Mouse (Mus musculus) forebrain, embryonic 12.5 days (tissue): ENCODE data around the gene Slc30a3. TPM values are rescaled to one million over a fixed set of nuclear protein-coding genes. Genes with fewer than 3 reads are reported as not detected.
A peak's percentile ranks its signal among the peaks of the same experiment; 100 is the strongest.

Experiments used
- ATAC-seq: fragments of 200-750 bp; cut with Nextera tagmentation; 2 replicates; pipeline ENCODE4 v1.8.0; 2017; ENCODE audit warnings: moderate TSS enrichment; ENCODE audit not compliant: low FRiP score
- H3K27ac ChIP-seq: fragments of 300-500 bp; sonication (generic); 2 replicates; pipeline ENCODE4 v1.5.1; 2016; ENCODE audit warnings: mild to moderate bottlenecking
- H3K27me3 ChIP-seq: fragments of 300-500 bp; sonication (generic); 2 replicates; pipeline ENCODE4 v1.6.1; 2016; ENCODE audit warnings: mild to moderate bottlenecking
- H3K36me3 ChIP-seq: fragments of 300-500 bp; sonication (generic); replicated peaks from 2 replicates; pipeline ENCODE4 v1.6.1; 2016; ENCODE audit warnings: mild to moderate bottlenecking
- H3K4me1 ChIP-seq: fragments of 300-500 bp; sonication (generic); 2 replicates; pipeline ENCODE4 v1.6.1; 2016
- H3K4me2 ChIP-seq: fragments of 300-500 bp; sonication (generic); 2 replicates; pipeline ENCODE4 v1.6.1; 2016; ENCODE audit warnings: mild to moderate bottlenecking, moderate library complexity
- H3K4me3 ChIP-seq: fragments of 300-500 bp; sonication (generic); replicated peaks from 2 replicates; pipeline ENCODE4 v1.5.1; 2016; ENCODE audit warnings: mild to moderate bottlenecking
- H3K9ac ChIP-seq: fragments of 300-500 bp; sonication (generic); 2 replicates; pipeline ENCODE4 v1.6.1; 2016; ENCODE audit warnings: mild to moderate bottlenecking
- H3K9me3 ChIP-seq: fragments of 300-500 bp; sonication (generic); 2 replicates; pipeline ENCODE4 v1.6.1; 2016
- WGBS: fragments of 180-500 bp; shearing (Covaris S2); methylation state at CpG from one replicate; pipeline ENCODE4 v1.1.7; 2016; 5-methylcytosine and 5-hydroxymethylcytosine counted together
- polyA plus RNA-seq: library from polyadenylated mRNA; unstranded; fragments of >200 nt; fragmentation: Nextera tagmentation; extraction: Ambion mirVana; gene quantifications from 2 replicates; pipeline ENCODE4 v1.2.1, GENCODE M21; 2016

The Slc30a3 gene
- polyA plus RNA-seq, 1 experiment from 2014 or later: 2.9 TPM

- Histone ChIP-seq H3K36me3 (no peaks in the 10 kb centered on the region), H3K27me3 (peaks cover 69% of the 10 kb centered on the region), H3K9ac (no peak overlapping the region), H3K4me1 (peaks cover 15% of the 10 kb centered on the region), H3K4me3 (no peak overlapping the region), H3K27ac (no peak overlapping the region), H3K4me2 (no peak overlapping the region), H3K9me3 (no peaks in the 10 kb centered on the region)
- no peak for ATAC-seq
- WGBS: 85% methylated on average over 2 of the region's 2 CpGs
Observed at GRCm38 (mm10) chr5:31087131-31087530, 20.9 kb downstream of the Slc30a3 start.

GRCm38 (mm10) chr5:31086606-31087005, 21.4 kb downstream of the Slc30a3 start:
- H3K4me2 ChIP-seq: no peak overlapping the region
- peaks cover 64% of the 10 kb centered on the region for H3K27me3 ChIP-seq
- H3K4me3 ChIP-seq: no peak overlapping the region
- no peak overlapping the region for H3K9ac ChIP-seq
- H3K27ac ChIP-seq: no peak overlapping the region
- H3K4me1 ChIP-seq: peaks cover 13% of the 10 kb centered on the region
- H3K9me3 ChIP-seq: no peaks in the 10 kb centered on the region
- ATAC-seq: no peak
- no peaks in the 10 kb centered on the region for H3K36me3 ChIP-seq
- WGBS: 36% methylated on average over 7 of the region's 7 CpGs

GRCm38 (mm10) chr5:31083949-31084348, 24.1 kb downstream of the Slc30a3 start:
- 2% methylated on average over 8 of the region's 8 CpGs for WGBS
- H3K9me3 ChIP-seq: no peaks in the 10 kb centered on the region
- peaks cover 38% of the 10 kb centered on the region for H3K27me3 ChIP-seq
- H3K27ac ChIP-seq: 0 out of 2 replicates have a peak overlapping the region, but pooled peaks have one; percentile 47
- H3K36me3 ChIP-seq: 0 out of 2 replicates have a peak, but pooled peaks cover 3% of the 10 kb centered on the region
- H3K9ac ChIP-seq: no peak overlapping the region
- H3K4me1 ChIP-seq: peaks cover 13% of the 10 kb centered on the region
- no peak overlapping the region for H3K4me2 ChIP-seq
- peak; percentile 67 for ATAC-seq
- no peak overlapping the region for H3K4me3 ChIP-seq

GRCm38 (mm10) chr5:31082935-31083625, 25.0 kb downstream of the Slc30a3 start:
- WGBS: 47% methylated on average over 12 of the region's 12 CpGs
- H3K4me3 ChIP-seq: no peak overlapping the region
- no peaks in the 10 kb centered on the region for H3K9me3 ChIP-seq
- H3K27me3 ChIP-seq: peaks cover 29% of the 10 kb centered on the region
- no peak for ATAC-seq
- peaks cover 13% of the 10 kb centered on the region for H3K4me1 ChIP-seq
- 0 out of 2 replicates have a peak overlapping the region, but pooled peaks have one; percentile 47 for H3K27ac ChIP-seq
- H3K9ac ChIP-seq: no peak overlapping the region
- H3K36me3 ChIP-seq: peaks cover 10% of the 10 kb centered on the region
- no peak overlapping the region for H3K4me2 ChIP-seq

- Histone ChIP-seq H3K9ac (no peak overlapping the region), H3K4me3 (no peak overlapping the region), H3K4me2 (no peak overlapping the region), H3K27me3 (peaks cover 22% of the 10 kb centered on the region; the same call in 1 of the 2 replicates), H3K9me3 (no peaks in the 10 kb centered on the region), H3K27ac (no peak overlapping the region), H3K36me3 (peaks cover 18% of the 10 kb centered on the region), H3K4me1 (peaks cover 13% of the 10 kb centered on the region)
- ATAC-seq: 0 out of 2 replicates have a peak, but pooled peaks have one; percentile 32
- 9% methylated on average over 5 of the region's 5 CpGs for whole genome bisulfite sequencing
Observed at GRCm38 (mm10) chr5:31082355-31082754, 25.7 kb downstream of the Slc30a3 start.

GRCm38 (mm10) chr5:31081386-31081785, 26.7 kb downstream of the Slc30a3 start:
- Histone ChIP-seq H3K27ac (no peak overlapping the region), H3K9me3 (no peaks in the 10 kb centered on the region), H3K27me3 (peaks cover 17% of the 10 kb centered on the region; the same call in 1 of the 2 replicates), H3K4me3 (no peak overlapping the region), H3K36me3 (peaks cover 27% of the 10 kb centered on the region), H3K4me2 (no peak overlapping the region), H3K4me1 (peaks cover 12% of the 10 kb centered on the region), H3K9ac (no peak overlapping the region)
- ATAC-seq: no peak
- 71% methylated on average over 3 of the region's 3 CpGs for WGBS

GRCm38 (mm10) chr5:31080795-31081164, 27.3 kb downstream of the Slc30a3 start:
- Histone ChIP-seq H3K9ac (no peak overlapping the region), H3K27me3 (peaks cover 11% of the 10 kb centered on the region; the same call in 1 of the 2 replicates), H3K4me2 (no peak overlapping the region), H3K36me3 (peaks cover 33% of the 10 kb centered on the region), H3K27ac (no peak overlapping the region), H3K4me3 (no peak overlapping the region), H3K9me3 (no peaks in the 10 kb centered on the region), H3K4me1 (peaks cover 10% of the 10 kb centered on the region)
- WGBS: 72% methylated on average over 3 of the region's 3 CpGs
- no peak for ATAC-seq

- ATAC-seq: no peak
- H3K9me3 ChIP-seq: no peaks in the 10 kb centered on the region
- no peak overlapping the region for H3K27ac ChIP-seq
- no peak overlapping the region for H3K9ac ChIP-seq
- peaks cover 39% of the 10 kb centered on the region for H3K36me3 ChIP-seq
- H3K27me3 ChIP-seq: peaks cover 10% of the 10 kb centered on the region; the same call in 1 of the 2 replicates
- no peak overlapping the region for H3K4me2 ChIP-seq
- H3K4me3 ChIP-seq: no peak overlapping the region
- 81% methylated on average over 13 of the region's 13 CpGs for WGBS
- H3K4me1 ChIP-seq: peaks cover 10% of the 10 kb centered on the region
Observed at GRCm38 (mm10) chr5:31080059-31080794, 27.8 kb downstream of the Slc30a3 start.

- Histone ChIP-seq H3K36me3 (peaks cover 78% of the 10 kb centered on the region), H3K27me3 (no peaks in the 10 kb centered on the region), H3K4me1 (no peaks in the 10 kb centered on the region), H3K27ac (no peak overlapping the region), H3K4me3 (no peak overlapping the region), H3K4me2 (no peak overlapping the region), H3K9me3 (no peaks in the 10 kb centered on the region), H3K9ac (no peak overlapping the region)
- no peak for ATAC-seq
- 92% methylated on average over 13 of the region's 13 CpGs for WGBS
Observed at GRCm38 (mm10) chr5:31076346-31076745, 31.7 kb downstream of the Slc30a3 start.

- no peaks in the 10 kb centered on the region for H3K4me1 ChIP-seq
- no peaks in the 10 kb centered on the region for H3K27me3 ChIP-seq
- H3K36me3 ChIP-seq: peaks cover 100% of the 10 kb centered on the region
- no peaks in the 10 kb centered on the region for H3K9me3 ChIP-seq
- H3K9ac ChIP-seq: no peak overlapping the region
- H3K27ac ChIP-seq: no peak overlapping the region
- H3K4me2 ChIP-seq: no peak overlapping the region
- 90% methylated on average over 12 of the region's 12 CpGs for WGBS
- ATAC-seq: no peak
- H3K4me3 ChIP-seq: no peak overlapping the region
Observed at GRCm38 (mm10) chr5:31073176-31073575, 34.9 kb downstream of the Slc30a3 start.

GRCm38 (mm10) chr5:31071821-31072220, 36.2 kb downstream of the Slc30a3 start:
- no peak for ATAC-seq
- H3K27me3 ChIP-seq: no peaks in the 10 kb centered on the region
- H3K9me3 ChIP-seq: no peaks in the 10 kb centered on the region
- peaks cover 100% of the 10 kb centered on the region for H3K36me3 ChIP-seq
- H3K4me2 ChIP-seq: no peak overlapping the region
- no peak overlapping the region for H3K27ac ChIP-seq
- no peak overlapping the region for H3K4me3 ChIP-seq
- no peak overlapping the region for H3K9ac ChIP-seq
- H3K4me1 ChIP-seq: no peaks in the 10 kb centered on the region
- 95% methylated on average over 11 of the region's 11 CpGs for WGBS

GRCm38 (mm10) chr5:31071059-31071458, 37.0 kb downstream of the Slc30a3 start:
- Histone ChIP-seq H3K4me1 (no peaks in the 10 kb centered on the region), H3K27ac (no peak overlapping the region), H3K9me3 (no peaks in the 10 kb centered on the region), H3K4me2 (no peak overlapping the region), H3K4me3 (no peak overlapping the region), H3K27me3 (no peaks in the 10 kb centered on the region), H3K36me3 (peaks cover 99% of the 10 kb centered on the region), H3K9ac (no peak overlapping the region)
- 90% methylated on average over 2 of the region's 2 CpGs for WGBS
- ATAC-seq: no peak
